Mouse (Mus musculus): ENCODE results near the gene Mrpl23.

- TF ChIP-seq CTCF (IDR thresholded peaks at IDR 0.05; ENCODE audit: borderline replicate concordance, control insufficient read depth, extremely low read depth, insufficient read depth, low read length, poor library complexity) (no peak), POLR2A (IDR thresholded peaks at IDR 0.05; ENCODE audit: control insufficient read depth, extremely low read depth, insufficient read depth, low read length, poor library complexity) (no peak)
Observed at GRCm38 (mm10) chr7:142499010-142499721, 33.3 kb upstream of the Mrpl23 start.

All from thymus, adult 2 months (tissue).